Mouse (Mus musculus) lung, adult 10 weeks (tissue): ENCODE results near the gene Mchr1. TPM values are rescaled to one million over a fixed set of nuclear protein-coding genes. Genes with fewer than 3 reads are reported as not detected.

ENCODE experiments used
- polyA plus RNA-seq: library from polyadenylated mRNA; stranded (reverse); fragments of 350-450 nt; fragmentation: Illumina TruSeq; extraction: RNeasy Lipid Tissue Mini Kit (QIAGEN cat#74804); gene quantifications from one replicate; pipeline ENCODE4 v1.2.3, GENCODE M21; 2014; ENCODE audit warnings: low read depth, low replicate concordance; ENCODE audit not compliant: insufficient read depth

The Mchr1 gene
- 0.34 TPM for polyA plus RNA-seq

GRCm38 (mm10) chr15:81235086-81235920, at the start of gene Mchr1:
Mchr1 (plus strand) TSS chr15:81235499.

GRCm38 (mm10) chr15:81190630-81191178, 44.6 kb upstream of the Mchr1 start, which contains the start of gene Mrtfa:
Mrtfa (minus strand) TSS chr15:81190757.

Other genes with a start within 250 kb of the Mchr1 start
- 9.0 TPM for gene Mrtfa, start 44.7 kb upstream of the Mchr1 start, polyA plus RNA-seq
- gene Slc25a17, start 125.3 kb downstream of the Mchr1 start, polyA plus RNA-seq, result 50.2 TPM
- 44.8 TPM for gene St13, start 164.6 kb downstream of the Mchr1 start, polyA plus RNA-seq
- 3.0 TPM for gene Xpnpep3, start 164.6 kb downstream of the Mchr1 start, polyA plus RNA-seq
- not detected for gene Dnajb7, start 172.8 kb downstream of the Mchr1 start, polyA plus RNA-seq
- gene Rbx1, start 230.8 kb downstream of the Mchr1 start, polyA plus RNA-seq, result 146 TPM